Comparison of ENCODE assay signal across 8 mouse cellular contexts in the genomic region with DNA sequence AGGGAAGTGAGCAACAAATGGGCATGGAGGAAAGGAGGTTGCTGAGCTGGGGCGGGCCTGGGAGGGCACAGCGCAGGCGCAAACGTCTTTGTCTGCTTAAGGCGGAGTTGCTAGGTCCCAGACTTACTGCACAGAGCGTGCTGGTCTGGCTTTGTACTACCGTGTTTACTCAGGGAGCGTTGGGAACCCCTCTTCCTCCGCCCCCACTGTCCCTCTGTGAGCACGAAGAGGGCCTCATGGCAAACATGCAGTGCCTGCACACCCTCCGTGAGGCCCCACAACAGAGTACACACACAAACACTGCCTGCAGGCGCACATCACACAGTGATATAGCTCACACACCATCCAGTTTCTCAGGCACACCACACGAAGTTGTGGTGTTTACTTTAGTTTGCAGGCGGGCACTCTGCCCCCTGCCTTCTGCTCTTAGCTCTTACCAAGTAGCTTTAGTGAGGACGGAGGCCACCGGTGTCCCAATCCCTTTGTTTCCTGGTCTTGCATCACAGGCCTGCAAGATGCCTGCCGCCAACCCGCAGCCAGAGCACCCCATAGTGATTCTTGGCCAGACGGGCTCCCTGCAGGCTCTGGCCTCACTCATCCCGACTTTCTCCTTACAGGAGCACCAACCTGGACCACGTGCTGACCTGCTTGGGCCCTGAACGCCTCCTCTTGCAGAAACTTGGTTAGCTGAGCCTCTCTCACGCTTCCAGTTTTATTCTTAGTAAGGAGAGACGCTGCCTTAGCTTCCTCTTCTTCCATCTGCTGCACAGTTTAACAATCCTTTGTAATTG. TPM values are rescaled to one million over a fixed set of nuclear protein-coding genes. Genes with fewer than 3 reads are reported as not detected.
DNase-seq lines count a peak whose midpoint lies in the region; ATAC-seq and TF ChIP-seq lines count a peak whose summit lies in the region.

No protein-coding gene starts in this region.

- H3K36me3 ChIP-seq in G1E (replicated peaks), result no peaks in the 10 kb centered on the region
- H3K36me3 ChIP-seq in forebrain, postnatal 0 days (ENCODE audit: insufficient read depth), result no peaks in the 10 kb centered on the region
- no peaks in the 10 kb centered on the region for H3K36me3 ChIP-seq in neural tube, embryonic 15.5 days

- peak overlapping the region; percentile 67 for H3K27ac ChIP-seq in cerebellum, adult 2 months (ENCODE audit: insufficient read depth, low read length)
- peak overlapping the region; percentile 94 for H3K27ac ChIP-seq in forebrain, postnatal 0 days (ENCODE audit: low read depth, low read length)
- peak overlapping the region; percentile 93 for H3K27ac ChIP-seq in layer of hippocampus, adult 2 months
- peak overlapping the region; percentile 91 for H3K27ac ChIP-seq in neural tube, embryonic 15.5 days (replicated peaks)

- H3K9me3 ChIP-seq in G1E (replicated peaks), result peaks cover 4% of the 10 kb centered on the region; the same call in 1 of the 2 replicates
- no peaks in the 10 kb centered on the region for H3K9me3 ChIP-seq in forebrain, postnatal 0 days (ENCODE audit: low read length)
- no peaks in the 10 kb centered on the region for H3K9me3 ChIP-seq in neural tube, embryonic 15.5 days (replicated peaks)

- peak overlapping the region; percentile 33 for H3K4me2 ChIP-seq in forebrain, postnatal 0 days (ENCODE audit: low read depth)
- H3K4me2 ChIP-seq in neural tube, embryonic 15.5 days, result peak overlapping the region; percentile 53

- ATAC-seq in G1E (ENCODE audit: extremely low read depth, insufficient number of reproducible peaks, low FRiP score, poor library complexity, severe bottlenecking), result peak; percentile 86
- ATAC-seq in forebrain, postnatal 0 days, result peak; percentile 98
- peak; percentile 94 for ATAC-seq in neural tube, embryonic 15.5 days (ENCODE audit: low FRiP score)

- TF ChIP-seq POLR2A in cerebellum, adult 2 months (IDR thresholded peaks at IDR 0.05; ENCODE audit: borderline replicate concordance, insufficient read depth, low read length), result peak; percentile 52; the same call in 1 of the 2 replicates
- peak; percentile 98; the same call in 1 of the 2 replicates for TF ChIP-seq POLR2A in lung, adult 2 months (IDR thresholded peaks at IDR 0.05; ENCODE audit: borderline replicate concordance, extremely low read depth, low read depth, low read length)

- intact Hi-C loops in heart, postnatal 36 days (cut with DNase I), result no loop called here

- peaks cover 33% of the 10 kb centered on the region for H3K4me1 ChIP-seq in G1E (ENCODE audit: insufficient read depth, low read depth, low read length)
- peaks cover 13% of the 10 kb centered on the region for H3K4me1 ChIP-seq in cerebellum, adult 2 months (ENCODE audit: control insufficient read depth, insufficient read depth, low read length)
- H3K4me1 ChIP-seq in forebrain, postnatal 0 days (ENCODE audit: insufficient read depth), result no peaks in the 10 kb centered on the region; the same call in 1 of the 2 replicates
- peaks cover 10% of the 10 kb centered on the region; the same call in 1 of the 2 replicates for H3K4me1 ChIP-seq in lung, adult 2 months (ENCODE audit: control insufficient read depth, insufficient read depth, low read length)
- H3K4me1 ChIP-seq in neural tube, embryonic 15.5 days, result peaks cover 16% of the 10 kb centered on the region

- no peaks in the 10 kb centered on the region for H3K27me3 ChIP-seq in G1E (ENCODE audit: insufficient read depth, low read length)
- no peaks in the 10 kb centered on the region for H3K27me3 ChIP-seq in cerebellum, adult 2 months (ENCODE audit: control insufficient read depth, insufficient read depth, low read length)
- no peaks in the 10 kb centered on the region for H3K27me3 ChIP-seq in forebrain, postnatal 0 days (ENCODE audit: insufficient read depth, low read length)
- no peaks in the 10 kb centered on the region for H3K27me3 ChIP-seq in neural tube, embryonic 15.5 days (replicated peaks)

- H3K9ac ChIP-seq in forebrain, postnatal 0 days, result peak overlapping the region; percentile 50
- H3K9ac ChIP-seq in neural tube, embryonic 15.5 days (replicated peaks), result peak overlapping the region; percentile 39

- DNase-seq in G1E (ENCODE audit: low spot score), result peak; percentile 62
- peak; percentile 66 to 68 for DNase-seq in cerebellum, adult 2 months
- peak; percentile 92 for DNase-seq in forebrain, postnatal 0 days
- peak; percentile 81 to 84 for DNase-seq in heart, postnatal 36 days
- DNase-seq in layer of hippocampus, adult 2 months (ENCODE audit: low spot score in 2 of 2), result peak; percentile 64 to 66
- DNase-seq in lung, adult 2 months, result peak; percentile 77
- DNase-seq in testis, postnatal 14 days (ENCODE audit: low spot score), result peak; percentile 75

- H3K4me3 ChIP-seq in G1E (ENCODE audit: low read depth, low read length), result peak overlapping the region; percentile 64; the same call in 1 of the 2 replicates
- peak overlapping the region; percentile 32 for H3K4me3 ChIP-seq in cerebellum, adult 2 months (replicated peaks; ENCODE audit: insufficient read depth, low read depth, low read length)
- no peak overlapping the region for H3K4me3 ChIP-seq in forebrain, postnatal 0 days (ENCODE audit: low read depth, low read length)
- H3K4me3 ChIP-seq in layer of hippocampus, adult 2 months, result peak overlapping the region; percentile 31; the same call in 1 of the 2 replicates
- peak overlapping the region; percentile 53 for H3K4me3 ChIP-seq in lung, adult 2 months (replicated peaks; ENCODE audit: extremely low read depth, low read depth, low read length)
- H3K4me3 ChIP-seq in neural tube, embryonic 15.5 days (replicated peaks), result peak overlapping the region; percentile 20; the same call in 1 of the 2 replicates

- TF ChIP-seq CTCF in G1E (IDR thresholded peaks at IDR 0.05; ENCODE audit: low read depth, low read length), result no peak
- TF ChIP-seq CTCF in cerebellum, adult 2 months (IDR thresholded peaks at IDR 0.05; ENCODE audit: borderline replicate concordance, insufficient read depth, low read depth, low read length), result no peak
- TF ChIP-seq CTCF in forebrain, postnatal 0 days (IDR thresholded peaks at IDR 0.05; ENCODE audit: low read depth), result peak; percentile 38; the same call in 1 of the 2 replicates
- peak; percentile 38 for TF ChIP-seq CTCF in layer of hippocampus, adult 2 months (conservative IDR thresholded peaks at IDR 0.05)
- no peak for TF ChIP-seq CTCF in lung, adult 2 months (IDR thresholded peaks at IDR 0.05; ENCODE audit: insufficient read depth, low read length)

- WGBS in cerebellum, adult 2 months, result 5% methylated on average over 24 of the region's 24 CpGs
- 3% methylated on average over 24 of the region's 24 CpGs for WGBS in forebrain, postnatal 0 days
- 4% methylated on average over 24 of the region's 24 CpGs for WGBS in lung, adult 2 months
- WGBS in neural tube, embryonic 15.5 days, result 3% methylated on average over 24 of the region's 24 CpGs

RNA-seq across cellular contexts. Expression of a gene that starts 38.6 kb away (rescaled TPM):
- 190 and 191 TPM in 2 replicates for total RNA-seq in G1E (2014; fragmentation: Nextera tagmentation)
- 94.9 and 101 TPM in 2 replicates for total RNA-seq in G1E (2017)
- 1,039 and 1,367 TPM in 2 replicates for polyA plus RNA-seq in G1E (2012)
- polyA plus RNA-seq in cerebellum, adult 2 months (2012; rRNA removed), result 179 and 186 TPM in 2 replicates
- 45.7 and 49.3 TPM in 2 replicates for total RNA-seq in forebrain, postnatal 0 days (2014; rRNA removed)
- 340 and 351 TPM in 2 replicates for polyA plus RNA-seq in forebrain, postnatal 0 days (2015; fragmentation: Nextera tagmentation; extraction: Ambion mirVana)
- 100 to 1,000 TPM; 147 to 159 TPM for total RNA-seq in heart, postnatal 36 days (2021)
- total RNA-seq in layer of hippocampus, adult 2 months (2021), result 100 to 1,000 TPM; 179 to 184 TPM
- 161 TPM in 2 replicates for polyA plus RNA-seq in lung, adult 2 months (2012; rRNA removed)
- polyA plus RNA-seq in neural tube, embryonic 15.5 days (2015; fragmentation: Nextera tagmentation; extraction: Ambion mirVana), result 331 and 342 TPM in 2 replicates

RNA-seq across cellular contexts. Expression of a gene that starts 49.4 kb away (rescaled TPM):
- total RNA-seq in G1E (2014; fragmentation: Nextera tagmentation) (33.0 and 37.6 TPM in 2 replicates), G1E (2017) (22.3 and 23.2 TPM in 2 replicates)
- polyA plus RNA-seq in G1E (2012), result 4.4 and 7.0 TPM in 2 replicates
- polyA plus RNA-seq in cerebellum, adult 2 months (2012; rRNA removed), result 24.3 and 25.3 TPM in 2 replicates
- 20.5 and 24.8 TPM in 2 replicates for total RNA-seq in forebrain, postnatal 0 days (2014; rRNA removed)
- polyA plus RNA-seq in forebrain, postnatal 0 days (2015; fragmentation: Nextera tagmentation; extraction: Ambion mirVana), result 19.6 and 21.9 TPM in 2 replicates
- total RNA-seq in heart, postnatal 36 days (2021), result 10 to 100 TPM in 1 of 2 experiments, 1 to 10 TPM in 1; 9.6 to 10.9 TPM
- total RNA-seq in layer of hippocampus, adult 2 months (2021), result 10 to 100 TPM; 18.9 to 20.6 TPM
- polyA plus RNA-seq in lung, adult 2 months (2012; rRNA removed), result 10.4 and 13.4 TPM in 2 replicates
- polyA plus RNA-seq in neural tube, embryonic 15.5 days (2015; fragmentation: Nextera tagmentation; extraction: Ambion mirVana), result 22.2 and 25.6 TPM in 2 replicates

Comparison
In these comparisons a context has a peak if more than half of its experiments do, and no peak if none do; other contexts are left out.
1. CTCF ChIP-seq: peak in forebrain, postnatal 0 days (single experiment) and layer of hippocampus, adult 2 months (single experiment); none in G1E (single experiment), cerebellum, adult 2 months (single experiment) and lung, adult 2 months (single experiment).
2. Peak in every context shown above with its lines, with median percentiles within 50 percentile points of each other: ATAC-seq, DNase-seq and H3K27ac ChIP-seq.